Mouse (Mus musculus) adrenal gland, postnatal 10 days (tissue): ENCODE measurements at regions not wholly inside any gene's neighbourhood (a gene's known extent, or its start where the extent isn't known, plus 50 kb on each side); places are given as distances from the start of the nearest gene placed in this dataset.
A peak's percentile ranks its signal among the peaks of the same experiment; 100 is the strongest.

Experiments
- DNase-seq: peaks from one replicate; pipeline ENCODE4 v3.0.0; 2021; ENCODE audit warnings: mixed read lengths

- DNase-seq: peak; percentile 75
Measured at GRCm38 (mm10) chr7:88544393-88544792, 114.3 kb downstream of the Rab38 start.

GRCm38 (mm10) chr7:88544976-88545654 lies 115.0 kb downstream of the Rab38 start:
- DNase-seq: no peak

- no peak for DNase-seq
Measured at GRCm38 (mm10) chr7:88575073-88575472, 145.0 kb downstream of the Rab38 start.

- no peak for DNase-seq
Measured at GRCm38 (mm10) chr7:88600781-88601180, 170.7 kb downstream of the Rab38 start.
